Mouse (Mus musculus) thymus, postnatal 14 days (tissue): ENCODE data around the gene Dcxr.
A peak's percentile ranks its signal among the peaks of the same experiment; 100 is the strongest.
"Not testable (repeated sequence)": the region's sequence is repeated elsewhere in the genome, so short reads cannot be mapped to it uniquely, and the experiment has no call there.

Experiments used
- DNase-seq: peaks from one replicate; pipeline ENCODE4 v3.0.0; 2021

Gene Dcxr

GRCm38 (mm10) chr11:120727169-120727527 lies at the start of gene Dcxr:
TSS of gene Dcxr (minus strand) at chr11:120727281.
- no peak for DNase-seq

- DNase-seq, result peak; percentile 95
Observed at GRCm38 (mm10) chr11:120775774-120776469, 48.8 kb upstream of the Dcxr start.

- DNase-seq, result peak; percentile 1
Observed at GRCm38 (mm10) chr11:120773463-120774190, 46.5 kb upstream of the Dcxr start.

GRCm38 (mm10) chr11:120772749-120773148 lies 45.7 kb upstream of the Dcxr start:
- peak; percentile 1 for DNase-seq

GRCm38 (mm10) chr11:120768206-120768605 lies 41.1 kb upstream of the Dcxr start:
- DNase-seq, result peak; percentile 1

GRCm38 (mm10) chr11:120767023-120767422 lies 39.9 kb upstream of the Dcxr start:
- DNase-seq, result not testable (repeated sequence)

GRCm38 (mm10) chr11:120763121-120763999 lies 36.3 kb upstream of the Dcxr start:
- DNase-seq, result not testable (repeated sequence)

- not testable (repeated sequence) for DNase-seq
Observed at GRCm38 (mm10) chr11:120762672-120763041, 35.6 kb upstream of the Dcxr start, which contains the start of gene Hmga1b. TSS of gene Hmga1b (plus strand) at chr11:120762794.

- no peak for DNase-seq
Observed at GRCm38 (mm10) chr11:120761811-120762671, 35.0 kb upstream of the Dcxr start.

- DNase-seq, result no peak
Observed at GRCm38 (mm10) chr11:120760236-120760635, 33.2 kb upstream of the Dcxr start.

- no peak for DNase-seq
Observed at GRCm38 (mm10) chr11:120751606-120752005, 24.5 kb upstream of the Dcxr start.

GRCm38 (mm10) chr11:120749430-120749829 lies 22.3 kb upstream of the Dcxr start:
- DNase-seq, result peak; percentile 51

GRCm38 (mm10) chr11:120747974-120748373 lies 20.9 kb upstream of the Dcxr start:
- DNase-seq, result no peak

- DNase-seq, result no peak
Observed at GRCm38 (mm10) chr11:120744121-120744701, 17.1 kb upstream of the Dcxr start.

- no peak for DNase-seq
Observed at GRCm38 (mm10) chr11:120740981-120741380, 13.9 kb upstream of the Dcxr start.

- DNase-seq, result no peak
Observed at GRCm38 (mm10) chr11:120736424-120736823, 9.3 kb upstream of the Dcxr start.

GRCm38 (mm10) chr11:120733521-120733920 lies 6.4 kb upstream of the Dcxr start:
- no peak for DNase-seq

GRCm38 (mm10) chr11:120731858-120732680 lies 5.0 kb upstream of the Dcxr start, which contains the start of gene Cbr2:
TSS of gene Cbr2 (minus strand) at chr11:120732114.
- DNase-seq, result no peak

- DNase-seq, result no peak
Observed at GRCm38 (mm10) chr11:120731395-120731794, 4.3 kb upstream of the Dcxr start.

GRCm38 (mm10) chr11:120730331-120730870 lies 3.3 kb upstream of the Dcxr start:
- no peak for DNase-seq
